Comparison of ENCODE assay signal across 7 mouse cellular contexts in the genomic region with DNA sequence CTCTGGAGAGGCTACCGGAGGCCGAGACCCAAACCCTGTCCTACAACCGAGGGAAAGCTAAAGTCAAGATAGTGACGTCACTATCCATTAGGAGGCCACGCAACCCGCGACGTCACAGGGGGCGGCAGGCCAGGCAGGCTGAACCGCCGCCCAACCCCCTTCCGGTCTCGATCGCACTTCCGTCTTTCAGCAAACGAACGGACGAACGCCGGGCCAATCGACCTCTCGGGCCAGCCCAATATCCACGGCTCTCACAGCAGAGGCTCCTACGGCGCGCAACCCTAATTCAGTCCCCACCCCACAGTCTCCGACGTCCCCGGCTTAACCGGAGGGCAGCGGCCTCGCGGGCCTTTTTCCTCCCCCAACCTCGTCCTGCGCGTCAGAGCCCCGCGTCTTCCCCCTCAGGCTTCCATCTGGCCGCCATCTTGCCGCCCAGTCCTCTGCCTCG. TPM values are rescaled to one million over a fixed set of nuclear protein-coding genes. Genes with fewer than 3 reads are reported as not detected.
DNase-seq lines count a peak whose midpoint lies in the region; ATAC-seq and TF ChIP-seq lines count a peak whose summit lies in the region.

A gene (plus strand): TSS at position 192 of the 448 bp plus-strand sequence.

- peak within 1 kb of the TSS; percentile 99 for H3K27ac ChIP-seq in intestine, postnatal 0 days (ENCODE audit: low read depth, low read length)
- peak within 1 kb of the TSS; percentile 86 for H3K27ac ChIP-seq in limb, embryonic 11.5 days (replicated peaks; ENCODE audit: low read depth, low read length)
- H3K27ac ChIP-seq in midbrain, embryonic 12.5 days (replicated peaks): peak within 1 kb of the TSS; percentile 98

- H3K27me3 ChIP-seq in intestine, postnatal 0 days (replicated peaks; ENCODE audit: control insufficient read depth, insufficient read depth, low read length): no peaks in the 10 kb centered on the region
- H3K27me3 ChIP-seq in limb, embryonic 11.5 days (ENCODE audit: control insufficient read depth, insufficient read depth, low read length): no peaks in the 10 kb centered on the region
- no peaks in the 10 kb centered on the region for H3K27me3 ChIP-seq in midbrain, embryonic 12.5 days

- 0 out of 2 replicates have a peak, but pooled peaks cover 9% of the 10 kb centered on the region for H3K4me1 ChIP-seq in intestine, postnatal 0 days (replicated peaks; ENCODE audit: control insufficient read depth, insufficient read depth, low read length)
- peaks cover 17% of the 10 kb centered on the region; the same call in 1 of the 2 replicates for H3K4me1 ChIP-seq in limb, embryonic 11.5 days (ENCODE audit: control insufficient read depth, insufficient read depth, low read length)
- peaks cover 38% of the 10 kb centered on the region for H3K4me1 ChIP-seq in midbrain, embryonic 12.5 days

- peak within 1 kb of the TSS; percentile 90 for H3K4me2 ChIP-seq in intestine, postnatal 0 days (replicated peaks; ENCODE audit: low read depth)
- H3K4me2 ChIP-seq in limb, embryonic 11.5 days (ENCODE audit: low read depth, severe bottlenecking): peak within 1 kb of the TSS; percentile 79
- peak within 1 kb of the TSS; percentile 98 for H3K4me2 ChIP-seq in midbrain, embryonic 12.5 days (replicated peaks)

- DNase-seq in adrenal gland, postnatal 10 days: peak; percentile 91
- peak; percentile 86 for DNase-seq in embryo, embryonic 11 days
- peak; percentile 84 for DNase-seq in limb, embryonic 11.5 days (ENCODE audit: low spot score)
- DNase-seq in spleen, adult 12 weeks (ENCODE audit: low spot score): peak; percentile 85

- H3K4me3 ChIP-seq in intestine, postnatal 0 days (ENCODE audit: low read depth, low read length): peak within 1 kb of the TSS; percentile 100
- peak within 1 kb of the TSS; percentile 100 for H3K4me3 ChIP-seq in limb, embryonic 11.5 days (ENCODE audit: low read depth, low read length)
- H3K4me3 ChIP-seq in midbrain, embryonic 12.5 days: peak within 1 kb of the TSS; percentile 99

- peak within 1 kb of the TSS; percentile 100 for H3K9ac ChIP-seq in intestine, postnatal 0 days (ENCODE audit: low read depth, low read length)
- peak within 1 kb of the TSS; percentile 97 for H3K9ac ChIP-seq in limb, embryonic 11.5 days (ENCODE audit: low read length)
- H3K9ac ChIP-seq in midbrain, embryonic 12.5 days (replicated peaks): peak within 1 kb of the TSS; percentile 98

- H3K9me3 ChIP-seq in intestine, postnatal 0 days (ENCODE audit: control insufficient read depth): no peaks in the 10 kb centered on the region
- no peaks in the 10 kb centered on the region for H3K9me3 ChIP-seq in limb, embryonic 11.5 days (ENCODE audit: control insufficient read depth, low read length)
- H3K9me3 ChIP-seq in midbrain, embryonic 12.5 days: no peaks in the 10 kb centered on the region

- peak; percentile 43 for ATAC-seq in granulocyte monocyte progenitor cell, adult 5-6 weeks (replicated peaks; ENCODE audit: poor library complexity, severe bottlenecking)
- ATAC-seq in intestine, postnatal 0 days: peak; percentile 10
- peak; percentile 26 for ATAC-seq in limb, embryonic 11.5 days (ENCODE audit: insufficient number of reproducible peaks, low FRiP score, low TSS enrichment, low read depth)
- peak; percentile 25 for ATAC-seq in midbrain, embryonic 12.5 days (ENCODE audit: low FRiP score, low read depth)

- TF ChIP-seq CTCF in intestine, postnatal 0 days (IDR thresholded peaks at IDR 0.05; ENCODE audit: low read depth): no peak

- peaks cover 25% of the 10 kb centered on the region for H3K36me3 ChIP-seq in intestine, postnatal 0 days (ENCODE audit: control insufficient read depth, insufficient read depth)
- peaks cover 11% of the 10 kb centered on the region for H3K36me3 ChIP-seq in limb, embryonic 11.5 days (ENCODE audit: control insufficient read depth, insufficient read depth, low read length)
- H3K36me3 ChIP-seq in midbrain, embryonic 12.5 days: peaks cover 17% of the 10 kb centered on the region

- WGBS in intestine, postnatal 0 days: under 1% methylated on average over 41 of the region's 41 CpGs
- WGBS in limb, embryonic 11.5 days: under 1% methylated on average over 41 of the region's 41 CpGs
- under 1% methylated on average over 41 of the region's 41 CpGs for WGBS in midbrain, embryonic 12.5 days

RNA-seq across cellular contexts. Expression of the gene that starts here (rescaled TPM):
- total RNA-seq in adrenal gland, postnatal 10 days (2021): under 1 TPM; 0.21 to 0.24 TPM
- 0.96 TPM in 1 of 2 replicates, not detected in the other for total RNA-seq in granulocyte monocyte progenitor cell, adult 5-6 weeks (2014; fragmentation: Nextera tagmentation)
- 0.26 TPM in 1 of 2 replicates, not detected in the other for total RNA-seq in granulocyte monocyte progenitor cell, adult 5-6 weeks (2017)
- polyA plus RNA-seq in intestine, postnatal 0 days (2015; fragmentation: Nextera tagmentation; extraction: Ambion mirVana): 0.16 and 0.24 TPM in 2 replicates
- polyA plus RNA-seq in limb, embryonic 11.5 days (2014; fragmentation: Nextera tagmentation; extraction: Ambion mirVana): 0.28 TPM in 1 of 2 replicates, not detected in the other
- 0.43 and 0.68 TPM in 2 replicates for polyA plus RNA-seq in midbrain, embryonic 12.5 days (2016; fragmentation: Nextera tagmentation; extraction: Ambion mirVana)

Comparison
In these comparisons a context has a peak if more than half of its experiments do, and no peak if none do; other contexts are left out.
1. Peak in every context shown above with its lines: DNase-seq, ATAC-seq, H3K4me3 ChIP-seq and H3K27ac ChIP-seq.
2. Peak in DNase-seq in adrenal gland, postnatal 10 days; RNA of the gene not detected or under 1 TPM.
3. Peak in ATAC-seq in granulocyte monocyte progenitor cell, adult 5-6 weeks; RNA of the gene not detected or under 1 TPM.
4. Peak in ATAC-seq, H3K4me3 ChIP-seq, H3K27ac ChIP-seq, H3K9ac ChIP-seq and H3K4me2 ChIP-seq in intestine, postnatal 0 days; RNA of the gene not detected or under 1 TPM.
5. Peak in DNase-seq, ATAC-seq, H3K4me3 ChIP-seq, H3K27ac ChIP-seq, H3K9ac ChIP-seq and H3K4me2 ChIP-seq in limb, embryonic 11.5 days; RNA of the gene not detected or under 1 TPM.
6. Peak in ATAC-seq, H3K4me3 ChIP-seq, H3K27ac ChIP-seq, H3K9ac ChIP-seq and H3K4me2 ChIP-seq in midbrain, embryonic 12.5 days; RNA of the gene not detected or under 1 TPM.